Mouse (Mus musculus): Measurements from ENCODE around the gene Ralgapa2.

Gene Ralgapa2

GRCm38 (mm10) chr2:146511911-146512580, at the start of gene Ralgapa2:
Gene Ralgapa2 (minus strand): TSS chr2:146512344.
- peak; percentile 99 for DNase-seq

- no peak for DNase-seq
Measured at GRCm38 (mm10) chr2:146561505-146561904, 49.4 kb upstream of the Ralgapa2 start.

- DNase-seq: no peak
Measured at GRCm38 (mm10) chr2:146560633-146561043, 48.5 kb upstream of the Ralgapa2 start.

GRCm38 (mm10) chr2:146556148-146556547, 44.0 kb upstream of the Ralgapa2 start:
- DNase-seq: no peak

GRCm38 (mm10) chr2:146555351-146555750, 43.2 kb upstream of the Ralgapa2 start:
- DNase-seq: no peak

GRCm38 (mm10) chr2:146553701-146554100, 41.6 kb upstream of the Ralgapa2 start:
- no peak for DNase-seq

- no peak for DNase-seq
Measured at GRCm38 (mm10) chr2:146551818-146552217, 39.7 kb upstream of the Ralgapa2 start.

GRCm38 (mm10) chr2:146549111-146549776, 37.1 kb upstream of the Ralgapa2 start:
- DNase-seq: no peak

GRCm38 (mm10) chr2:146544155-146544814, 32.1 kb upstream of the Ralgapa2 start:
- DNase-seq: no peak

- no peak for DNase-seq
Measured at GRCm38 (mm10) chr2:146533118-146533949, 21.2 kb upstream of the Ralgapa2 start.

GRCm38 (mm10) chr2:146532493-146532892, 20.3 kb upstream of the Ralgapa2 start:
- DNase-seq: no peak

- no peak for DNase-seq
Measured at GRCm38 (mm10) chr2:146525483-146525882, 13.3 kb upstream of the Ralgapa2 start.

GRCm38 (mm10) chr2:146524685-146525415, 12.7 kb upstream of the Ralgapa2 start:
- no peak for DNase-seq

- DNase-seq: no peak
Measured at GRCm38 (mm10) chr2:146516894-146517293, 4.8 kb upstream of the Ralgapa2 start.

GRCm38 (mm10) chr2:146515081-146515480, 2.9 kb upstream of the Ralgapa2 start:
- DNase-seq: no peak

- no peak for DNase-seq
Measured at GRCm38 (mm10) chr2:146512581-146512920, 407 bp upstream of the Ralgapa2 start.

- no peak for DNase-seq
Measured at GRCm38 (mm10) chr2:146511401-146511865, 711 bp downstream of the Ralgapa2 start.

- DNase-seq: peak; percentile 6
Measured at GRCm38 (mm10) chr2:146510780-146511179, 1.4 kb downstream of the Ralgapa2 start.

GRCm38 (mm10) chr2:146502578-146503311, 9.4 kb downstream of the Ralgapa2 start:
- no peak for DNase-seq

- no peak for DNase-seq
Measured at GRCm38 (mm10) chr2:146500067-146500466, 12.1 kb downstream of the Ralgapa2 start.

GRCm38 (mm10) chr2:146499111-146499510, 13.0 kb downstream of the Ralgapa2 start:
- no peak for DNase-seq

GRCm38 (mm10) chr2:146498298-146498697, 13.8 kb downstream of the Ralgapa2 start:
- no peak for DNase-seq

All from thymus, postnatal 25 days (tissue).